Mouse (Mus musculus) activated CD4-positive, CD25-positive, alpha-beta regulatory T cell (primary cell): Measurements from ENCODE around the gene Vmn1r104. TPM values are rescaled to one million over a fixed set of nuclear protein-coding genes. Genes with fewer than 3 reads are reported as not detected.

Experiments used
- polyA plus RNA-seq, 2 experiments: library from polyadenylated mRNA; unstranded; fragments of 100-300 nt; shearing (Covaris generic); gene quantifications; one replicate each; pipeline ENCODE4 v1.2.1; 2017

Gene Vmn1r104
- polyA plus RNA-seq: not detected

DNA sequence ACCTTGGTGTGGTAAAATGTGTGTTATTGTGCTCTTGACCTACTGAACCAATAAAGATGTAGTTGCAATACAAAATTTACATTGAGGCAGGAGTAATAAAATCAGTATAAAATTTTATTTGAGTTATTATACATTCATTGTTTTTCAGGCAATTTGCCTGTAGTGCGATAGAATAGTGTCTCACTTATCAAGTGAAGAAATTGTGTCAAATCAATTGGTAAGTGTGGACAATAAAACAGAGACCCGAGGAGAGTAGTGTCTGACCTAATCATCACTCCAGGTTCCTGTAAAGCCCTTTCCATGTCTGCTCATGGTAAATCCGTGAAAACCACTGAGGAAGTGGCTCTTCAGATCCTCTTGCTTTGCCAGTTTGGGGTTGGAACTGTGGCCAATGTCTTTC is at the start of gene Vmn1r104:
Vmn1r104 (plus strand) TSS at position 301 of the 400 bp plus-strand sequence.

DNA sequence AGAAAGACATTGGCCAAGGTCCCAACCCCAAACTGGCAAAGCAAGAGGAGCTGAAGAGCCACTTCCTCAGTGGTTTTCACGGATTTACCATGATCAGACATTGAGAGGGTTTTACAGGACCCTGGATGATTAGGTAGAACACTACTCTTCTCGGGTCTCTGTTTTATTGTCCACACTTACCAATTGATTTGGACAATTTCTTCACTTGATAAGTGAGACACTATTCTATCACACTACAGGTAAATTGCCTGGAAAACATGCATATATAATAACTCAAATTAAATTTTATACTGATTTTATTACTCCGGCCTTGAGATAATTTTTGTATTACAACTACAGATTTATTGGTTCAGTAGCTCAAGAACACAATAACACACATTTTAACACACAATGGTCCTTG is 23.2 kb upstream of the Vmn1r104 start, which contains the start of gene Vmn1r103:
Vmn1r103 (minus strand) TSS at position 101 of the 400 bp plus-strand sequence.

DNA sequence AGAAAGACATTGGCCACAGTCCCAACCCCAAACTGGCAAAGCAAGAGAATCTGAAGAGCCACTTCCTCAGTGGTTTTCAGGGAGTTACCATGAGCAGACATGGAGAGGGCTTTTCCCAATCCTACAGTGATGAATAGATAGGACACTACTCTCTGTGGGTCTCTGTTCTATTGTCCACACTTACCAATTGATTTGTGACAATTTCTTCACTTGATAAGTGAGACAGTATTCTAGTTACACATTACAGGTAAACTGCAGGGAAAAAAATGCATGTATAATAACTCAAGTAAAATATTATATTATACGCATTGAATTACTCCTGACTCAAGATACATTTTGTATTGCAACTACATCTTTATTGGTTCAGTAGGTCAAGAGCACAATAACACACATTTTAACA is 12.0 kb downstream of the Vmn1r104 start, which contains the start of gene Gm5726:
Gm5726 (minus strand) TSS at position 101 of the 400 bp plus-strand sequence.

DNA sequence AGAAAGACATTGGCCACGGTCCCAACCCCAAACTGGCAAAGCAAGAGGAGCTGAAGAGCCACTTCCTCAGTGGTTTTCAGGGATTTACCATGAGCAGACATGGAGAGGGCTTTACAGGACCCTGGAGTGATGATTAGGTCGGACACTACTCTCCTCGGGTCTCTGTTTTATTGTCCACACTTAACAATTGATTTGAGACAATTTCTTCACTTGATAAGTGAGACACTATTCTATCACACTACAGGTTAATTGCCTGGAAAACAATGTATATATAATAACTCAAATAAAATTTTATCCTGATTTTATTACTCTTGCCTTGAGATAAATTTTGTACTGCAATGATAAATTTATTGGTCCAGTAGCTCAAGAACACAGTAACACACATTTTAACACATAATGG is 42.5 kb downstream of the Vmn1r104 start, which contains the start of gene Gm4141:
Gm4141 (minus strand) TSS at position 101 of the 400 bp plus-strand sequence.

Other genes starting within 250 kb of the Vmn1r104 start
- gene Gm4133, start 199.8 kb upstream of the Vmn1r104 start, polyA plus RNA-seq: not detected
- gene Gm5728, start 158.4 kb upstream of the Vmn1r104 start, polyA plus RNA-seq: not detected
- gene Vmn1r100, start 115.9 kb upstream of the Vmn1r104 start, polyA plus RNA-seq: not detected
- not detected for gene Vmn1r101, start 91.2 kb upstream of the Vmn1r104 start, polyA plus RNA-seq
- gene Gm10670, start 58.9 kb upstream of the Vmn1r104 start, polyA plus RNA-seq: not detected
- not detected for gene Vmn1r103, start 23.3 kb upstream of the Vmn1r104 start, polyA plus RNA-seq
- not detected for gene Gm5726, start 11.9 kb downstream of the Vmn1r104 start, polyA plus RNA-seq
- not detected for gene Gm4141, start 42.4 kb downstream of the Vmn1r104 start, polyA plus RNA-seq
- under 1 TPM in 1 of 2 experiments, not detected in 1; 0.36 TPM for gene Gm4513, start 65.2 kb downstream of the Vmn1r104 start, polyA plus RNA-seq
- under 1 TPM; 0.27 to 0.29 TPM for gene Vmn1r107, start 135.1 kb downstream of the Vmn1r104 start, polyA plus RNA-seq
- not detected for gene Vmn1r111, start 169.4 kb downstream of the Vmn1r104 start, polyA plus RNA-seq
- gene Gm10668, start 196.8 kb downstream of the Vmn1r104 start, polyA plus RNA-seq: under 1 TPM in 1 of 2 experiments, not detected in 1; 0.27 TPM
- not detected for gene Vmn1r112, start 237.3 kb downstream of the Vmn1r104 start, polyA plus RNA-seq